Mouse (Mus musculus) MEL (cell line): ENCODE results near the gene Trex1. TPM values are rescaled to one million over a fixed set of nuclear protein-coding genes. Genes with fewer than 3 reads are reported as not detected.

Experiments used
- DNase-seq: peaks from one replicate; pipeline ENCODE4 v3.0.0; 2011; ENCODE audit warnings: low read depth, low spot score
- H3K27ac ChIP-seq: 2 replicates; pipeline ENCODE4 v1.5.1; 2012; ENCODE audit warnings: low read depth, mild to moderate bottlenecking, control low read depth, low read length, moderate library complexity; ENCODE audit not compliant: control insufficient read depth
- H3K27me3 ChIP-seq, 2 experiments: fragments of 150-350 bp in 1 of 2; sonication (generic) in 1 of 2; 2 replicates each; pipeline ENCODE4 v1.6.1; 2012; ENCODE audit warnings: low read length in 2 of 2, mild to moderate bottlenecking in 2 of 2, improper control_type of control experiment in 1 of 2, moderate library complexity in 1 of 2; ENCODE audit not compliant: insufficient read depth in 2 of 2, control insufficient read depth in 1 of 2
- H3K36me3 ChIP-seq, 2 experiments: 2 replicates each; pipeline ENCODE4 v1.6.1; 2012 to 2014; ENCODE audit warnings: low read length in 2 of 2, improper control_type of control experiment in 1 of 2, inconsistent platforms in 1 of 2, mild to moderate bottlenecking in 1 of 2; ENCODE audit not compliant: insufficient read depth in 2 of 2, control insufficient read depth in 1 of 2
- H3K4me1 ChIP-seq, 2 experiments: fragments of 150-350 bp in 1 of 2; sonication (generic) in 1 of 2; 2 replicates each; pipeline ENCODE4 v1.6.1; 2012; ENCODE audit warnings: low read length in 2 of 2, improper control_type of control experiment in 1 of 2, mild to moderate bottlenecking in 1 of 2; ENCODE audit not compliant: insufficient read depth in 2 of 2, control insufficient read depth in 1 of 2
- H3K4me3 ChIP-seq, 2 experiments: fragments of 150-350 bp in 1 of 2; sonication (generic) in 1 of 2; 2 replicates each; pipeline ENCODE4 v1.5.1; 2012; ENCODE audit warnings: low read depth in 2 of 2, low read length in 2 of 2, mild to moderate bottlenecking in 2 of 2, moderate library complexity in 2 of 2, control low read depth in 1 of 2, improper control_type of control experiment in 1 of 2; ENCODE audit not compliant: control insufficient read depth in 1 of 2, insufficient read depth in 1 of 2
- H3K79me2 ChIP-seq: 2 replicates; pipeline ENCODE4 v1.6.1; 2012; ENCODE audit warnings: mild to moderate bottlenecking, low read length, moderate library complexity; ENCODE audit not compliant: control insufficient read depth, poor library complexity, insufficient read depth
- H3K9ac ChIP-seq: 2 replicates; pipeline ENCODE4 v1.6.1; 2012; ENCODE audit warnings: low read depth, mild to moderate bottlenecking, control low read depth, low read length, moderate library complexity; ENCODE audit not compliant: control insufficient read depth, poor library complexity, severe bottlenecking
- H3K9me3 ChIP-seq: fragments of 150-350 bp; sonication (generic); replicated peaks from 2 replicates; pipeline ENCODE4 v1.6.1; 2012; ENCODE audit warnings: mild to moderate bottlenecking, low read length, improper control_type of control experiment, moderate library complexity; ENCODE audit not compliant: insufficient read depth
- CHD1 ChIP-seq: IDR thresholded peaks from 2 replicates; pipeline ENCODE4 v1.6.1; 2012; ENCODE audit warnings: low read depth, mild to moderate bottlenecking, inconsistent platforms, low read length, improper control_type of control experiment
- CHD2 ChIP-seq: IDR thresholded peaks from 2 replicates; pipeline ENCODE4 v1.6.1; 2011; ENCODE audit warnings: low read length, improper control_type of control experiment
- ELF1 ChIP-seq: IDR thresholded peaks from 2 replicates; pipeline ENCODE4 v1.6.1; 2014; ENCODE audit warnings: low read depth, mild to moderate bottlenecking, inconsistent platforms, low read length, improper control_type of control experiment, moderate library complexity
- GABPA ChIP-seq: IDR thresholded peaks from 2 replicates; pipeline ENCODE4 v1.6.1; 2012; ENCODE audit warnings: low read depth, mild to moderate bottlenecking, inconsistent platforms, low read length, improper control_type of control experiment, moderate library complexity
- HCFC1 ChIP-seq: IDR thresholded peaks from 2 replicates; pipeline ENCODE4 v1.6.1; 2012; ENCODE audit warnings: low read depth, mild to moderate bottlenecking, inconsistent platforms, low read length, improper control_type of control experiment, moderate library complexity
- JUND ChIP-seq: IDR thresholded peaks from 2 replicates; pipeline ENCODE4 v1.6.1; 2011; ENCODE audit warnings: low read depth, mild to moderate bottlenecking, improper control_type of control experiment, low read length
- KAT2A ChIP-seq: conservative IDR thresholded peaks from 2 replicates; pipeline ENCODE4 v1.6.1; 2012; ENCODE audit warnings: low read depth, low read length, improper control_type of control experiment, inconsistent platforms
- MAZ ChIP-seq: IDR thresholded peaks from 2 replicates; pipeline ENCODE4 v1.6.1; 2012; ENCODE audit warnings: low read depth, mild to moderate bottlenecking, inconsistent platforms, low read length, improper control_type of control experiment
- MXI1 ChIP-seq: IDR thresholded peaks from 2 replicates; pipeline ENCODE4 v1.6.1; 2011; ENCODE audit warnings: mild to moderate bottlenecking, low read depth, low read length, improper control_type of control experiment
- MYB ChIP-seq: IDR thresholded peaks from 2 replicates; pipeline ENCODE4 v1.6.1; 2011; ENCODE audit warnings: mild to moderate bottlenecking, low read depth, low read length, improper control_type of control experiment
- NELFE ChIP-seq: IDR thresholded peaks from 2 replicates; pipeline ENCODE4 v1.6.1; 2011; ENCODE audit warnings: low read depth, low read length, improper control_type of control experiment
- NRF1 ChIP-seq: IDR thresholded peaks from 2 replicates; pipeline ENCODE4 v1.6.1; 2014; ENCODE audit warnings: low read depth, mild to moderate bottlenecking, inconsistent platforms, low read length, improper control_type of control experiment, moderate library complexity; ENCODE audit not compliant: poor library complexity, insufficient read depth, severe bottlenecking
- POLR2A ChIP-seq, 2 experiments: IDR thresholded peaks; 2 replicates each; pipeline ENCODE4 v1.6.1; 2011 to 2012; ENCODE audit warnings: low read length in 2 of 2, mild to moderate bottlenecking in 2 of 2, control low read depth in 1 of 2, improper control_type of control experiment in 1 of 2, low read depth in 1 of 2, moderate library complexity in 1 of 2; ENCODE audit not compliant: control insufficient read depth in 1 of 2, insufficient read depth in 1 of 2, poor library complexity in 1 of 2
- TCF12 ChIP-seq: IDR thresholded peaks from 2 replicates; pipeline ENCODE4 v1.6.1; 2014; ENCODE audit warnings: low read depth, mild to moderate bottlenecking, inconsistent platforms, low read length, improper control_type of control experiment, moderate library complexity
- USF1 ChIP-seq: IDR thresholded peaks from 2 replicates; pipeline ENCODE4 v1.6.1; 2014; ENCODE audit warnings: low read depth, mild to moderate bottlenecking, inconsistent platforms, low read length, improper control_type of control experiment, moderate library complexity
- ZMIZ1 ChIP-seq: IDR thresholded peaks from 2 replicates; pipeline ENCODE4 v1.6.1; 2012; ENCODE audit warnings: low read depth, mild to moderate bottlenecking, inconsistent platforms, low read length, improper control_type of control experiment, moderate library complexity
- polyA plus RNA-seq, 2 experiments: library from polyadenylated mRNA; stranded (reverse) in 1 of 2; unstranded in 1 of 2; fragments of >175 nt in 1 of 2; fragments of >200 nt in 1 of 2; gene quantifications; 2 replicates each; pipeline versions ENCODE4 v1.2.1 to v1.2.4; 2012; ENCODE audit warnings: low replicate concordance in 2 of 2, low read depth in 1 of 2; ENCODE audit not compliant: insufficient read length in 2 of 2, insufficient read depth in 1 of 2, missing spikeins in 1 of 2
- total RNA-seq: library from RNA; depleted of rRNA; stranded (reverse); fragments of 300-350 nt; gene quantifications from 2 replicates; pipeline ENCODE4 v1.2.3, GENCODE M21; 2012

Trex1 gene
- total and polyA plus RNA-seq, 3 experiments, result 8.9 to 17.0 TPM; not detected in 1

GRCm38 (mm10) chr9:109059136-109059903 is at the start of gene Trex1 (continued):
- TF ChIP-seq JUND (no peak), ZMIZ1 (no peak; the same call in 1 of the 2 replicates), USF1 (no peak), MYB (no peak)

GRCm38 (mm10) chr9:109107341-109107740 is 47.8 kb upstream of the Trex1 start:
- no peak for DNase-seq
- no peaks in the 10 kb centered on the region for H3K36me3 ChIP-seq
- H3K9ac ChIP-seq, result no peak overlapping the region
- TF ChIP-seq POLR2A (IDR thresholded peaks at IDR 0.05; ENCODE audit: control insufficient read depth in 1 of 2, insufficient read depth in 1 of 2, low read depth in 1 of 2, low read length in 2 of 2, poor library complexity in 1 of 2), result no peak
- no peak for TF ChIP-seq KAT2A
- no peak for TF ChIP-seq MXI1
- TF ChIP-seq MYB, result no peak
- H3K9me3 ChIP-seq, result no peaks in the 10 kb centered on the region
- H3K27me3 ChIP-seq, result no peaks in the 10 kb centered on the region
- no peak overlapping the region for H3K4me3 ChIP-seq
- H3K79me2 ChIP-seq, result no peaks in the 10 kb centered on the region
- no peak overlapping the region for H3K27ac ChIP-seq
- no peaks in the 10 kb centered on the region for H3K4me1 ChIP-seq

- Histone ChIP-seq H3K79me2 (no peaks in the 10 kb centered on the region), H3K36me3 (no peaks in the 10 kb centered on the region), H3K27ac (no peak overlapping the region), H3K4me1 (no peaks in the 10 kb centered on the region), H3K9me3 (no peaks in the 10 kb centered on the region), H3K9ac (no peak overlapping the region), H3K4me3 (no peak overlapping the region), H3K27me3 (no peaks in the 10 kb centered on the region)
- DNase-seq, result no peak
- no peak for TF ChIP-seq KAT2A
- no peak for TF ChIP-seq HCFC1
- TF ChIP-seq CHD1, result no peak
- TF ChIP-seq USF1, result no peak
- TF ChIP-seq TCF12, result no peak
- TF ChIP-seq ELF1, result no peak
- no peak for TF ChIP-seq CHD2
- TF ChIP-seq GABPA, result no peak
- no peak for TF ChIP-seq MAZ
- no peak for TF ChIP-seq JUND
- no peak for TF ChIP-seq NELFE
- no peak for TF ChIP-seq NRF1
Measured at GRCm38 (mm10) chr9:109105648-109106047, 46.1 kb upstream of the Trex1 start.
